Mouse (Mus musculus): ENCODE data around the gene Cemip. TPM values are rescaled to one million over a fixed set of nuclear protein-coding genes. Genes with fewer than 3 reads are reported as not detected.

Gene Cemip
- total and polyA plus RNA-seq, 3 experiments = under 0.01 TPM; not detected in 2

- peak; percentile 42 for DNase-seq (ENCODE audit: extremely low read depth)
- no peak overlapping the region for H3K27ac ChIP-seq (ENCODE audit: insufficient read depth, low read depth)
- dilution Hi-C loops (cut with MboI; ENCODE audit: extremely low pct_ligation_motif_present, extremely low pct_unique_long_range_greater_than_20kb, low sequenced_read_pairs) (no loop called here), in situ Hi-C loops (cut with MboI; ENCODE audit: low pct_ligation_motif_present, low pct_unique_long_range_greater_than_20kb, low sequenced_read_pairs) (loop anchor here (25.0 kb wide), 1 partner anchor 224 kb away; no protein-coding TSS in a partner anchor)
- H3K9ac ChIP-seq (ENCODE audit: insufficient read depth, low read depth) = no peak overlapping the region
- H3K9me3 ChIP-seq (replicated peaks; ENCODE audit: low read length) = peaks cover 12% of the 10 kb centered on the region
- no peak overlapping the region for H3K4me2 ChIP-seq (ENCODE audit: insufficient read depth, low read depth, poor library complexity, severe bottlenecking)
- no peaks in the 10 kb centered on the region for H3K27me3 ChIP-seq (replicated peaks)
- TF ChIP-seq RAD21 (IDR thresholded peaks at IDR 0.05; ENCODE audit: low read depth, low read length) (peak; percentile 84), CTCF (conservative IDR thresholded peaks at IDR 0.05 in 1 of 2, IDR thresholded peaks at IDR 0.05 in 1 of 2; ENCODE audit: low read depth in 2 of 2, low read length in 2 of 2) (peak; percentile 59 to 80), SMC3 (IDR thresholded peaks at IDR 0.05; ENCODE audit: low read depth, low read length) (peak; percentile 64), ETS1 (conservative IDR thresholded peaks at IDR 0.05; ENCODE audit: low read depth, low read length) (no peak), JUN (IDR thresholded peaks at IDR 0.05; ENCODE audit: insufficient read depth, low read depth, low read length) (no peak), GABPA (IDR thresholded peaks at IDR 0.05; ENCODE audit: insufficient replicate concordance, low read depth, low read length) (no peak)
- H3K36me3 ChIP-seq (replicated peaks in 1 of 2; ENCODE audit: control insufficient read depth in 1 of 2, insufficient read depth in 1 of 2, low read length in 1 of 2) = peaks cover 0 to 12% of the 10 kb centered on the region in 2 experiments
- no peak overlapping the region for H3K4me3 ChIP-seq (replicated peaks in 1 of 3; ENCODE audit: low read depth in 2 of 3, low read length in 2 of 3, poor library complexity in 1 of 3)
- H3K79me2 ChIP-seq (replicated peaks; ENCODE audit: control insufficient read depth, extremely low read depth, insufficient read depth, poor library complexity, severe bottlenecking) = peaks cover 13% of the 10 kb centered on the region
- H3K4me1 ChIP-seq (ENCODE audit: control insufficient read depth in 1 of 2, insufficient read depth in 2 of 2) = peaks cover 8 to 43% of the 10 kb centered on the region in 2 experiments
These were observed 199.8 kb downstream of the Cemip start for GRCm38 (mm10) chr7:83886366-83887129.

- H3K79me2 ChIP-seq (replicated peaks; ENCODE audit: control insufficient read depth, extremely low read depth, insufficient read depth, poor library complexity, severe bottlenecking) = peaks cover 18% of the 10 kb centered on the region
- H3K4me2 ChIP-seq (ENCODE audit: insufficient read depth, low read depth, poor library complexity, severe bottlenecking) = no peak overlapping the region
- in situ Hi-C loops (cut with MboI; ENCODE audit: low pct_ligation_motif_present, low pct_unique_long_range_greater_than_20kb, low sequenced_read_pairs) = loop anchor here (25.0 kb wide), 1 partner anchor 224 kb away; no protein-coding TSS in a partner anchor
- H3K9ac ChIP-seq (ENCODE audit: insufficient read depth, low read depth) = no peak overlapping the region
- H3K36me3 ChIP-seq (replicated peaks in 1 of 2; ENCODE audit: control insufficient read depth in 1 of 2, insufficient read depth in 1 of 2, low read length in 1 of 2) = peaks cover 0 to 12% of the 10 kb centered on the region in 2 experiments
- H3K4me1 ChIP-seq (ENCODE audit: control insufficient read depth in 1 of 2, insufficient read depth in 2 of 2) = peaks cover 8 to 44% of the 10 kb centered on the region in 2 experiments
- H3K4me3 ChIP-seq (replicated peaks in 1 of 3; ENCODE audit: low read depth in 2 of 3, low read length in 2 of 3, poor library complexity in 1 of 3) = no peak overlapping the region
- no peak for DNase-seq (ENCODE audit: extremely low read depth)
- H3K27ac ChIP-seq (ENCODE audit: insufficient read depth, low read depth) = no peak overlapping the region
- dilution Hi-C loops (cut with MboI; ENCODE audit: extremely low pct_ligation_motif_present, extremely low pct_unique_long_range_greater_than_20kb, low sequenced_read_pairs) = no loop called here
- no peak for TF ChIP-seq KAT2A (IDR thresholded peaks at IDR 0.05; ENCODE audit: insufficient replicate concordance, low read length)
- no peak for TF ChIP-seq ELF1 (IDR thresholded peaks at IDR 0.05; ENCODE audit: low read depth, low read length)
- TF ChIP-seq MAFK (IDR thresholded peaks at IDR 0.05; ENCODE audit: insufficient replicate concordance, low read length) = no peak
- no peak for TF ChIP-seq MAX (IDR thresholded peaks at IDR 0.05; ENCODE audit: low read length)
- no peak for TF ChIP-seq USF1 (IDR thresholded peaks at IDR 0.05; ENCODE audit: low read depth, low read length)
- TF ChIP-seq MXI1 (IDR thresholded peaks at IDR 0.05; ENCODE audit: low read depth, low read length) = no peak
- no peak for TF ChIP-seq E2F4 (IDR thresholded peaks at IDR 0.05; ENCODE audit: insufficient replicate concordance, low read depth, low read length)
- TF ChIP-seq CTCF (conservative IDR thresholded peaks at IDR 0.05 in 1 of 2, IDR thresholded peaks at IDR 0.05 in 1 of 2; ENCODE audit: low read depth in 2 of 2, low read length in 2 of 2) = no peak
- TF ChIP-seq TBP (conservative IDR thresholded peaks at IDR 0.05; ENCODE audit: low read depth, low read length) = no peak
- no peak for TF ChIP-seq ZC3H11A (IDR thresholded peaks at IDR 0.05; ENCODE audit: low read depth, low read length)
- peaks cover 12% of the 10 kb centered on the region for H3K9me3 ChIP-seq (replicated peaks; ENCODE audit: low read length)
- H3K27me3 ChIP-seq (replicated peaks) = no peaks in the 10 kb centered on the region
These were observed 200.5 kb downstream of the Cemip start for GRCm38 (mm10) chr7:83885835-83886234.

Measured in CH12.LX (cell line).